Mouse (Mus musculus) liver, embryonic 18 days (tissue): ENCODE measurements around the gene Dgcr8. TPM values are rescaled to one million over a fixed set of nuclear protein-coding genes. Genes with fewer than 3 reads are reported as not detected.

Experiments used
- polyA plus RNA-seq: library from polyadenylated mRNA; depleted of rRNA; stranded (reverse); fragments of >200 nt; gene quantifications from 2 replicates; pipeline ENCODE4 v1.2.3, GENCODE M21; 2012; rRNA removed

Dgcr8 gene
- polyA plus RNA-seq: 13.6 and 16.7 TPM in 2 replicates

GRCm38 (mm10) chr16:18289067-18289588, at the start of gene Dgcr8:
Gene Dgcr8 (minus strand): TSS chr16:18289246.

GRCm38 (mm10) chr16:18258221-18258620, 30.8 kb downstream of the Dgcr8 start, which contains the start of gene Gm49776:
Gene Gm49776 (minus strand): TSS chr16:18258321.

GRCm38 (mm10) chr16:18248433-18249363, 40.3 kb downstream of the Dgcr8 start, which contains the start of the genes Trmt2a and Ranbp1:
Gene Trmt2a (plus strand): TSS chr16:18248679.
Gene Ranbp1 (minus strand): TSS chr16:18248732.

GRCm38 (mm10) chr16:18234671-18235388, 54.2 kb downstream of the Dgcr8 start, which contains the start of gene Zdhhc8:
Gene Zdhhc8 (minus strand): TSS chr16:18235136.

GRCm38 (mm10) chr16:18217579-18217978, 71.5 kb downstream of the Dgcr8 start, which contains the start of gene Ccdc188:
Gene Ccdc188 (plus strand): TSS chr16:18217879.

Other genes starting within 250 kb of the Dgcr8 start
- gene Dgcr6, start 236.4 kb downstream of the Dgcr8 start, polyA plus RNA-seq: 13.7 and 14.7 TPM in 2 replicates
- gene Prodh, start 199.0 kb downstream of the Dgcr8 start, polyA plus RNA-seq: 4.6 and 4.8 TPM in 2 replicates
- 0.26 TPM in 2 replicates for gene Rtn4r, start 161.6 kb downstream of the Dgcr8 start, polyA plus RNA-seq
- not detected in 2 replicates for gene Ccdc188, start 71.4 kb downstream of the Dgcr8 start, polyA plus RNA-seq
- gene Zdhhc8, start 54.1 kb downstream of the Dgcr8 start, polyA plus RNA-seq: 3.6 and 4.7 TPM in 2 replicates
- gene Trmt2a, start 40.6 kb downstream of the Dgcr8 start, polyA plus RNA-seq: 33.6 and 34.6 TPM in 2 replicates
- gene Ranbp1, start 40.5 kb downstream of the Dgcr8 start, polyA plus RNA-seq: 75.3 and 81.0 TPM in 2 replicates
- 0.15 and 0.16 TPM in 2 replicates for gene Gm49776, start 30.9 kb downstream of the Dgcr8 start, polyA plus RNA-seq
- gene Tango2, start 58.9 kb upstream of the Dgcr8 start, polyA plus RNA-seq: 56.0 and 64.7 TPM in 2 replicates
- gene Arvcf, start 58.9 kb upstream of the Dgcr8 start, polyA plus RNA-seq: 10.0 and 10.2 TPM in 2 replicates
- 58.8 and 62.0 TPM in 2 replicates for gene Txnrd2, start 137.1 kb upstream of the Dgcr8 start, polyA plus RNA-seq
- 91.2 and 92.4 TPM in 2 replicates for gene Comt, start 137.6 kb upstream of the Dgcr8 start, polyA plus RNA-seq
- 3.1 and 4.2 TPM in 2 replicates for gene Gnb1l, start 209.5 kb upstream of the Dgcr8 start, polyA plus RNA-seq
- gene Rtl10, start 209.7 kb upstream of the Dgcr8 start, polyA plus RNA-seq: 1.5 and 1.6 TPM in 2 replicates